Mouse (Mus musculus): ENCODE data around the gene Nol4l. TPM values are rescaled to one million over a fixed set of nuclear protein-coding genes. Genes with fewer than 3 reads are reported as not detected.

The Nol4l gene
- polyA plus RNA-seq, 1 experiment from 2014 or later: 20.8 TPM

- no peak overlapping the region for H3K4me3 ChIP-seq
- H3K36me3 ChIP-seq: peaks cover 68% of the 10 kb centered on the region
- H3K27ac ChIP-seq: peak overlapping the region; percentile 75; the same call in 1 of the 2 replicates
- no peak for DNase-seq (ENCODE audit: low spot score)
- H3K9me3 ChIP-seq: no peaks in the 10 kb centered on the region
- H3K27me3 ChIP-seq (ENCODE audit: insufficient read depth, poor library complexity, severe bottlenecking): no peaks in the 10 kb centered on the region
- H3K4me1 ChIP-seq: peaks cover 80% of the 10 kb centered on the region
- WGBS: 72% methylated on average over 8 of the region's 8 CpGs
These were observed 105.2 kb downstream of the Nol4l start for GRCm38 (mm10) chr2:153424557-153424956.

- no peak overlapping the region for H3K27ac ChIP-seq
- WGBS: 84% methylated on average over 3 of the region's 3 CpGs
- peaks cover 78% of the 10 kb centered on the region for H3K4me1 ChIP-seq
- no peaks in the 10 kb centered on the region for H3K9me3 ChIP-seq
- H3K36me3 ChIP-seq: peaks cover 68% of the 10 kb centered on the region
- no peaks in the 10 kb centered on the region for H3K27me3 ChIP-seq (ENCODE audit: insufficient read depth, poor library complexity, severe bottlenecking)
- no peak for DNase-seq (ENCODE audit: low spot score)
- H3K4me3 ChIP-seq: no peak overlapping the region; the same call in 1 of the 2 replicates
These were observed 106.7 kb downstream of the Nol4l start for GRCm38 (mm10) chr2:153423113-153423512.

- WGBS: 33% methylated on average over 5 of the region's 5 CpGs
- Histone ChIP-seq H3K9me3 (no peaks in the 10 kb centered on the region), H3K36me3 (peaks cover 76% of the 10 kb centered on the region), H3K4me3 (no peak overlapping the region), H3K27me3 (ENCODE audit: insufficient read depth, poor library complexity, severe bottlenecking) (no peaks in the 10 kb centered on the region), H3K27ac (0 out of 2 replicates have a peak overlapping the region, but pooled peaks have one; percentile 19), H3K4me1 (peaks cover 68% of the 10 kb centered on the region)
- DNase-seq (ENCODE audit: low spot score): no peak
These were observed 107.7 kb downstream of the Nol4l start for GRCm38 (mm10) chr2:153422051-153422450.

GRCm38 (mm10) chr2:153421233-153421632, 108.5 kb downstream of the Nol4l start:
- Histone ChIP-seq H3K27ac (no peak overlapping the region), H3K36me3 (peaks cover 84% of the 10 kb centered on the region), H3K9me3 (no peaks in the 10 kb centered on the region), H3K4me3 (no peak overlapping the region), H3K4me1 (peaks cover 60% of the 10 kb centered on the region), H3K27me3 (ENCODE audit: insufficient read depth, poor library complexity, severe bottlenecking) (no peaks in the 10 kb centered on the region)
- DNase-seq (ENCODE audit: low spot score): no peak

GRCm38 (mm10) chr2:153418381-153418780, 111.4 kb downstream of the Nol4l start:
- no peak for DNase-seq (ENCODE audit: low spot score)
- H3K36me3 ChIP-seq: peaks cover 89% of the 10 kb centered on the region
- H3K9me3 ChIP-seq: no peaks in the 10 kb centered on the region
- no peak overlapping the region for H3K27ac ChIP-seq
- peaks cover 35% of the 10 kb centered on the region for H3K4me1 ChIP-seq
- H3K27me3 ChIP-seq (ENCODE audit: insufficient read depth, poor library complexity, severe bottlenecking): no peaks in the 10 kb centered on the region
- no peak overlapping the region for H3K4me3 ChIP-seq
- 65% methylated on average over 1 of the region's 1 CpGs for WGBS

GRCm38 (mm10) chr2:153417841-153418240, 111.9 kb downstream of the Nol4l start:
- Histone ChIP-seq H3K27me3 (ENCODE audit: insufficient read depth, poor library complexity, severe bottlenecking) (no peaks in the 10 kb centered on the region), H3K4me1 (peaks cover 30% of the 10 kb centered on the region), H3K27ac (no peak overlapping the region), H3K9me3 (no peaks in the 10 kb centered on the region), H3K36me3 (peaks cover 91% of the 10 kb centered on the region), H3K4me3 (no peak overlapping the region)
- DNase-seq (ENCODE audit: low spot score): no peak
- WGBS: 90% methylated on average over 12 of the region's 12 CpGs

GRCm38 (mm10) chr2:153414607-153415006, 115.2 kb downstream of the Nol4l start:
- Histone ChIP-seq H3K4me3 (no peak overlapping the region), H3K27me3 (ENCODE audit: insufficient read depth, poor library complexity, severe bottlenecking) (no peaks in the 10 kb centered on the region), H3K36me3 (peaks cover 99% of the 10 kb centered on the region), H3K4me1 (peaks cover 34% of the 10 kb centered on the region), H3K9me3 (no peaks in the 10 kb centered on the region), H3K27ac (no peak overlapping the region)
- DNase-seq (ENCODE audit: low spot score): no peak
- WGBS: 21% methylated on average over 2 of the region's 2 CpGs

GRCm38 (mm10) chr2:153412563-153412962, 117.2 kb downstream of the Nol4l start:
- Histone ChIP-seq H3K27me3 (ENCODE audit: insufficient read depth, poor library complexity, severe bottlenecking) (no peaks in the 10 kb centered on the region), H3K36me3 (peaks cover 95% of the 10 kb centered on the region), H3K9me3 (no peaks in the 10 kb centered on the region), H3K4me3 (no peak overlapping the region), H3K4me1 (peaks cover 20% of the 10 kb centered on the region), H3K27ac (no peak overlapping the region)
- 69% methylated on average over 6 of the region's 6 CpGs for WGBS
- DNase-seq (ENCODE audit: low spot score): no peak

- Histone ChIP-seq H3K4me3 (no peak overlapping the region), H3K36me3 (peaks cover 90% of the 10 kb centered on the region), H3K27ac (no peak overlapping the region), H3K27me3 (ENCODE audit: insufficient read depth, poor library complexity, severe bottlenecking) (no peaks in the 10 kb centered on the region), H3K4me1 (peaks cover 20% of the 10 kb centered on the region), H3K9me3 (no peaks in the 10 kb centered on the region)
- WGBS: 73% methylated on average over 9 of the region's 9 CpGs
- DNase-seq (ENCODE audit: low spot score): no peak
These were observed 118.2 kb downstream of the Nol4l start for GRCm38 (mm10) chr2:153411557-153411956.

GRCm38 (mm10) chr2:153408971-153409370, 120.8 kb downstream of the Nol4l start:
- Histone ChIP-seq H3K27me3 (ENCODE audit: insufficient read depth, poor library complexity, severe bottlenecking) (no peaks in the 10 kb centered on the region), H3K9me3 (no peaks in the 10 kb centered on the region), H3K36me3 (peaks cover 76% of the 10 kb centered on the region), H3K4me3 (no peak overlapping the region), H3K27ac (no peak overlapping the region), H3K4me1 (peaks cover 20% of the 10 kb centered on the region)
- no peak for DNase-seq (ENCODE audit: low spot score)
- 81% methylated on average over 3 of the region's 3 CpGs for WGBS

- 84% methylated on average over 6 of the region's 6 CpGs for WGBS
- no peak overlapping the region for H3K27ac ChIP-seq
- peaks cover 64% of the 10 kb centered on the region for H3K36me3 ChIP-seq
These were observed 122.9 kb downstream of the Nol4l start for GRCm38 (mm10) chr2:153406882-153407281.

GRCm38 (mm10) chr2:153404882-153405281, 124.9 kb downstream of the Nol4l start:
- Histone ChIP-seq H3K36me3 (peaks cover 64% of the 10 kb centered on the region), H3K9me3 (no peaks in the 10 kb centered on the region), H3K27ac (no peak overlapping the region), H3K4me3 (no peak overlapping the region), H3K27me3 (ENCODE audit: insufficient read depth, poor library complexity, severe bottlenecking) (no peaks in the 10 kb centered on the region), H3K4me1 (peaks cover 5% of the 10 kb centered on the region)
- whole genome bisulfite sequencing: 73% methylated on average over 3 of the region's 3 CpGs
- no peak for DNase-seq (ENCODE audit: low spot score)

More at GRCm38 (mm10) chr2:153406882-153407281, 122.9 kb downstream of the Nol4l start:
- Histone ChIP-seq H3K4me3 (no peak overlapping the region), H3K4me1 (peaks cover 20% of the 10 kb centered on the region), H3K27me3 (ENCODE audit: insufficient read depth, poor library complexity, severe bottlenecking) (no peaks in the 10 kb centered on the region), H3K9me3 (no peaks in the 10 kb centered on the region)
- DNase-seq (ENCODE audit: low spot score): no peak

GRCm38 (mm10) chr2:153404062-153404461, 125.7 kb downstream of the Nol4l start:
- Histone ChIP-seq H3K27me3 (ENCODE audit: insufficient read depth, poor library complexity, severe bottlenecking) (no peaks in the 10 kb centered on the region), H3K9me3 (no peaks in the 10 kb centered on the region), H3K4me1 (0 out of 2 replicates have a peak, but pooled peaks cover 2% of the 10 kb centered on the region), H3K36me3 (peaks cover 64% of the 10 kb centered on the region), H3K27ac (no peak overlapping the region), H3K4me3 (no peak overlapping the region)
- DNase-seq (ENCODE audit: low spot score): no peak
- 78% methylated on average over 3 of the region's 3 CpGs for WGBS

GRCm38 (mm10) chr2:153399166-153399565, 130.6 kb downstream of the Nol4l start:
- peaks cover 86% of the 10 kb centered on the region for H3K36me3 ChIP-seq
- H3K4me1 ChIP-seq: no peaks in the 10 kb centered on the region
- no peak overlapping the region for H3K27ac ChIP-seq
- DNase-seq (ENCODE audit: low spot score): no peak
- no peaks in the 10 kb centered on the region for H3K27me3 ChIP-seq (ENCODE audit: insufficient read depth, poor library complexity, severe bottlenecking)
- H3K4me3 ChIP-seq: no peak overlapping the region
- 92% methylated on average over 15 of the region's 15 CpGs for WGBS
- H3K9me3 ChIP-seq: no peaks in the 10 kb centered on the region
